ENCODE assay signal across 8 mouse cellular contexts in the genomic region with DNA sequence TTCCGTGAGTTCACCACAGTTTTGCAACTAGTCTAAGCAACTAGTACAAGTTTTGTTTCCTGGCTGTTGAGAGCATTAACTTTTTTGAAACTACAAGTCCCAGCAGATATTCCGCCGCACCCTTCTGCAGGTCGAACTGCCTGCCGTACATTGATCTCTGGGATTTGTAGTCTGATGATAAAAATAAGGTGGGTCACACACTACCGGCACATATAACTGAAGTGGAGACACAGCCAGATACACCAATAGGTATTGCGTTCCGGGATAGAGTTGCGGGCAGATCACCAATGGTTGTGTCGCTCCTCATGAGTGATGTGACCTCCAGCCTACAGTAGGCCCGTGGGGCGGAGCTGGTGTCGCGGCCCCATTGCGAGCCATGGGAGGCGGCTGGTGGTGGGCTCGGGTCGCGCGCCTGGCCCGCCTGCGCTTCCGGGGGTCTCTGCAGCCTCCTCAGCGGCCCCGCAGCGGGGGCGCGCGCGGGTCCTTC. TPM values are rescaled to one million over a fixed set of nuclear protein-coding genes. Genes with fewer than 3 reads are reported as not detected.
DNase-seq lines count a peak whose midpoint lies in the region; ATAC-seq lines count a peak whose summit lies in the region.

Gene Tmem160 (plus strand): TSS at position 193 of the 487 bp plus-strand sequence.

- H3K4me2 ChIP-seq in lung, embryonic 16.5 days (ENCODE audit: low read depth, low read length), result peak within 1 kb of the TSS; percentile 80

- peak within 1 kb of the TSS; percentile 77 for H3K9ac ChIP-seq in lung, embryonic 16.5 days (ENCODE audit: low read length)

- H3K4me3 ChIP-seq in lung, embryonic 16.5 days (ENCODE audit: low read length), result peak within 1 kb of the TSS; percentile 82

- ATAC-seq in hematopoietic stem cell, adult 5-6 weeks (replicated peaks in 1 of 2; ENCODE audit: insufficient read depth in 1 of 2, low FRiP score in 2 of 2, low TSS enrichment in 1 of 2, low read depth in 1 of 2, poor library complexity in 2 of 2, severe bottlenecking in 2 of 2), result peak; percentile 100
- ATAC-seq in lung, embryonic 16.5 days (ENCODE audit: low read depth), result peak; percentile 99

- peaks cover 8% of the 10 kb centered on the region for H3K4me1 ChIP-seq in lung, embryonic 16.5 days (replicated peaks; ENCODE audit: control insufficient read depth, insufficient read depth, low read length)

- peak; percentile 88 for DNase-seq in MN1 (ENCODE audit: low spot score)
- DNase-seq in cerebellum, adult 8-10 months, result peak; percentile 86
- peak; percentile 93 for DNase-seq in forelimb bud, embryonic 11.5 days (ENCODE audit: low read depth, low spot score)
- DNase-seq in layer of hippocampus, adult 9-10 months (ENCODE audit: low spot score), result peak; percentile 94
- peak; percentile 81 for DNase-seq in ovary, postnatal 36 days (ENCODE audit: low spot score)
- DNase-seq in thymus, postnatal 25 days, result peak; percentile 90

- H3K36me3 ChIP-seq in lung, embryonic 16.5 days (ENCODE audit: control insufficient read depth, insufficient read depth, low read length), result no peaks in the 10 kb centered on the region

- H3K27ac ChIP-seq in lung, embryonic 16.5 days (ENCODE audit: low read length), result no peak within 1 kb of the TSS

- no peaks in the 10 kb centered on the region for H3K9me3 ChIP-seq in lung, embryonic 16.5 days (ENCODE audit: control insufficient read depth, low read length)

- WGBS in lung, embryonic 16.5 days, result 1% methylated on average over 27 of the region's 30 CpGs

- no peaks in the 10 kb centered on the region for H3K27me3 ChIP-seq in lung, embryonic 16.5 days (ENCODE audit: control insufficient read depth, insufficient read depth, low read depth, low read length)

RNA-seq across cellular contexts. Expression of gene Tmem160, which starts in this region (rescaled TPM):
- 6.1 and 11.9 TPM in 2 replicates for total RNA-seq in hematopoietic stem cell, adult 5-6 weeks (2017)
- polyA plus RNA-seq in lung, embryonic 16.5 days (2015; fragmentation: Nextera tagmentation; extraction: Ambion mirVana), result 34.8 and 39.1 TPM in 2 replicates
